In genomic region chr11:34010859-34011172, GRCm38 (mm10) we compare ENCODE assay signal across 7 mouse cellular contexts. TPM values are rescaled to one million over a fixed set of nuclear protein-coding genes. Genes with fewer than 3 reads are reported as not detected.
DNase-seq lines count a peak whose midpoint lies in the region; ATAC-seq and TF ChIP-seq lines count a peak whose summit lies in the region.

No protein-coding gene starts in this region.

- peak; percentile 25 to 34 for DNase-seq in right cerebral cortex, adult 2 months (ENCODE audit: low spot score in 2 of 2)
- DNase-seq in right cerebral cortex, postnatal 4 days: no peak
- DNase-seq in liver, postnatal 0 days: no peak
- no peak for DNase-seq in stomach, postnatal 0 days (ENCODE audit: low spot score)
- DNase-seq in ovary, adult 18-20 months (ENCODE audit: low spot score): no peak
- no peak for DNase-seq in cerebellum, postnatal 14 days

- H3K36me3 ChIP-seq in heart, embryonic 16.5 days (ENCODE audit: control insufficient read depth, insufficient read depth): no peaks in the 10 kb centered on the region
- no peaks in the 10 kb centered on the region for H3K36me3 ChIP-seq in liver, postnatal 0 days (replicated peaks; ENCODE audit: insufficient read depth, low read length)
- H3K36me3 ChIP-seq in stomach, postnatal 0 days (ENCODE audit: control insufficient read depth, insufficient read depth, low read length): no peaks in the 10 kb centered on the region

- no peak overlapping the region for H3K4me3 ChIP-seq in heart, embryonic 16.5 days (ENCODE audit: low read length)
- no peak overlapping the region for H3K4me3 ChIP-seq in liver, postnatal 0 days (ENCODE audit: low read depth, low read length)
- H3K4me3 ChIP-seq in stomach, postnatal 0 days (ENCODE audit: low read depth, low read length): no peak overlapping the region

- H3K9me3 ChIP-seq in heart, embryonic 16.5 days (replicated peaks; ENCODE audit: control insufficient read depth, low read length): no peaks in the 10 kb centered on the region
- no peaks in the 10 kb centered on the region for H3K9me3 ChIP-seq in liver, postnatal 0 days (ENCODE audit: low read length)
- no peaks in the 10 kb centered on the region for H3K9me3 ChIP-seq in stomach, postnatal 0 days (ENCODE audit: control insufficient read depth, low read length)

- H3K4me1 ChIP-seq in heart, embryonic 16.5 days (ENCODE audit: control insufficient read depth, insufficient read depth, low read length): no peaks in the 10 kb centered on the region
- H3K4me1 ChIP-seq in liver, postnatal 0 days (ENCODE audit: insufficient read depth): peaks cover 4% of the 10 kb centered on the region; the same call in 1 of the 2 replicates
- H3K4me1 ChIP-seq in stomach, postnatal 0 days (replicated peaks; ENCODE audit: control insufficient read depth, insufficient read depth): no peaks in the 10 kb centered on the region

- 33% methylated on average over 4 of the region's 4 CpGs for WGBS in heart, embryonic 16.5 days
- 39% methylated on average over 4 of the region's 4 CpGs for WGBS in liver, postnatal 0 days (ENCODE audit: insufficient replicate concordance)
- WGBS in stomach, postnatal 0 days: 47% methylated on average over 4 of the region's 4 CpGs

- peak overlapping the region; percentile 74 for H3K27ac ChIP-seq in heart, embryonic 16.5 days (ENCODE audit: low read length)
- H3K27ac ChIP-seq in liver, postnatal 0 days (ENCODE audit: low read depth): peak overlapping the region; percentile 64
- H3K27ac ChIP-seq in stomach, postnatal 0 days (replicated peaks): peak overlapping the region; percentile 31; the same call in 1 of the 2 replicates

- no peaks in the 10 kb centered on the region for H3K27me3 ChIP-seq in heart, embryonic 16.5 days (ENCODE audit: control insufficient read depth, insufficient read depth, low read length)
- H3K27me3 ChIP-seq in liver, postnatal 0 days (ENCODE audit: insufficient read depth, low read length): no peaks in the 10 kb centered on the region
- no peaks in the 10 kb centered on the region for H3K27me3 ChIP-seq in stomach, postnatal 0 days (ENCODE audit: control insufficient read depth, insufficient read depth, low read length)

- TF ChIP-seq EP300 in liver, postnatal 0 days (IDR thresholded peaks at IDR 0.05; ENCODE audit: low read depth): no peak
- TF ChIP-seq EP300 in stomach, postnatal 0 days (optimal IDR thresholded peaks at IDR 0.05): no peak

- no peak for TF ChIP-seq CTCF in liver, postnatal 0 days (IDR thresholded peaks at IDR 0.05; ENCODE audit: low read depth)
- no peak for TF ChIP-seq CTCF in stomach, postnatal 0 days (IDR thresholded peaks at IDR 0.05; ENCODE audit: low read depth)

- no peak overlapping the region for H3K9ac ChIP-seq in heart, embryonic 16.5 days (ENCODE audit: low read length)
- no peak overlapping the region for H3K9ac ChIP-seq in liver, postnatal 0 days (replicated peaks)
- H3K9ac ChIP-seq in stomach, postnatal 0 days (ENCODE audit: low read length): no peak overlapping the region

- no peak overlapping the region for H3K4me2 ChIP-seq in heart, embryonic 16.5 days (ENCODE audit: low read depth, low read length)
- no peak overlapping the region for H3K4me2 ChIP-seq in liver, postnatal 0 days (ENCODE audit: low read depth, low read length)
- no peak overlapping the region for H3K4me2 ChIP-seq in stomach, postnatal 0 days (replicated peaks; ENCODE audit: low read depth)

- ATAC-seq in heart, embryonic 16.5 days (replicated peaks; ENCODE audit: extremely low read depth, insufficient read depth, low FRiP score): peak; percentile 76
- ATAC-seq in liver, postnatal 0 days: peak; percentile 73
- peak; percentile 42; the same call in 1 of the 2 replicates for ATAC-seq in stomach, postnatal 0 days (ENCODE audit: low FRiP score, low TSS enrichment)

RNA-seq across cellular contexts. Expression of gene Kcnip1, which starts 17.9 kb away (rescaled TPM):
- 0.10 and 0.20 TPM in 2 replicates for polyA plus RNA-seq in heart, embryonic 16.5 days (2015; fragmentation: Nextera tagmentation; extraction: Ambion mirVana)
- polyA plus RNA-seq in liver, postnatal 0 days (2015; fragmentation: Nextera tagmentation; extraction: Ambion mirVana): not detected in 2 replicates
- 3.9 and 5.1 TPM in 2 replicates for polyA plus RNA-seq in stomach, postnatal 0 days (2015; fragmentation: Nextera tagmentation; extraction: Ambion mirVana)

RNA-seq across cellular contexts. Expression of gene Lcp2, which starts 35.9 kb away (rescaled TPM):
- polyA plus RNA-seq in heart, embryonic 16.5 days (2015; fragmentation: Nextera tagmentation; extraction: Ambion mirVana): 4.9 and 11.3 TPM in 2 replicates
- polyA plus RNA-seq in liver, postnatal 0 days (2015; fragmentation: Nextera tagmentation; extraction: Ambion mirVana): 9.8 and 12.3 TPM in 2 replicates
- polyA plus RNA-seq in stomach, postnatal 0 days (2015; fragmentation: Nextera tagmentation; extraction: Ambion mirVana): 1.2 and 1.5 TPM in 2 replicates

RNA-seq across cellular contexts. Expression of gene Kcnmb1, which starts 48.0 kb away (rescaled TPM):
- polyA plus RNA-seq in heart, embryonic 16.5 days (2015; fragmentation: Nextera tagmentation; extraction: Ambion mirVana): 0.83 and 1.0 TPM in 2 replicates
- polyA plus RNA-seq in liver, postnatal 0 days (2015; fragmentation: Nextera tagmentation; extraction: Ambion mirVana): 0.02 and 0.05 TPM in 2 replicates
- polyA plus RNA-seq in stomach, postnatal 0 days (2015; fragmentation: Nextera tagmentation; extraction: Ambion mirVana): 2.8 and 3.3 TPM in 2 replicates

Comparison
In these comparisons a context has a peak if more than half of its experiments do, and no peak if none do; other contexts are left out.
1. DNase-seq: peak in right cerebral cortex, adult 2 months (2 of 2); none in right cerebral cortex, postnatal 4 days (single experiment), liver, postnatal 0 days (single experiment), stomach, postnatal 0 days (single experiment), ovary, adult 18-20 months (single experiment) and cerebellum, postnatal 14 days (0 of 2).
2. Peak in every context shown above with its lines, with median percentiles within 50 percentile points of each other: ATAC-seq and H3K27ac ChIP-seq.